Mouse (Mus musculus) activated CD4-positive, CD25-positive, alpha-beta regulatory T cell, adult 4 months (primary cell): Measurements from ENCODE around the gene Plxdc1. TPM values are rescaled to one million over a fixed set of nuclear protein-coding genes. Genes with fewer than 3 reads are reported as not detected.
A peak's percentile ranks its signal among the peaks of the same experiment; 100 is the strongest.

Experiments used
- ATAC-seq: one replicate; pipeline ENCODE4 v1.8.0; 2017
- polyA plus RNA-seq, 2 experiments: library from polyadenylated mRNA; unstranded; fragments of 100-300 nt; shearing (Covaris generic); gene quantifications; one replicate each; pipeline ENCODE4 v1.2.1; 2017

Plxdc1 gene
- 1 to 10 TPM; 5.8 to 6.4 TPM for polyA plus RNA-seq

DNA sequence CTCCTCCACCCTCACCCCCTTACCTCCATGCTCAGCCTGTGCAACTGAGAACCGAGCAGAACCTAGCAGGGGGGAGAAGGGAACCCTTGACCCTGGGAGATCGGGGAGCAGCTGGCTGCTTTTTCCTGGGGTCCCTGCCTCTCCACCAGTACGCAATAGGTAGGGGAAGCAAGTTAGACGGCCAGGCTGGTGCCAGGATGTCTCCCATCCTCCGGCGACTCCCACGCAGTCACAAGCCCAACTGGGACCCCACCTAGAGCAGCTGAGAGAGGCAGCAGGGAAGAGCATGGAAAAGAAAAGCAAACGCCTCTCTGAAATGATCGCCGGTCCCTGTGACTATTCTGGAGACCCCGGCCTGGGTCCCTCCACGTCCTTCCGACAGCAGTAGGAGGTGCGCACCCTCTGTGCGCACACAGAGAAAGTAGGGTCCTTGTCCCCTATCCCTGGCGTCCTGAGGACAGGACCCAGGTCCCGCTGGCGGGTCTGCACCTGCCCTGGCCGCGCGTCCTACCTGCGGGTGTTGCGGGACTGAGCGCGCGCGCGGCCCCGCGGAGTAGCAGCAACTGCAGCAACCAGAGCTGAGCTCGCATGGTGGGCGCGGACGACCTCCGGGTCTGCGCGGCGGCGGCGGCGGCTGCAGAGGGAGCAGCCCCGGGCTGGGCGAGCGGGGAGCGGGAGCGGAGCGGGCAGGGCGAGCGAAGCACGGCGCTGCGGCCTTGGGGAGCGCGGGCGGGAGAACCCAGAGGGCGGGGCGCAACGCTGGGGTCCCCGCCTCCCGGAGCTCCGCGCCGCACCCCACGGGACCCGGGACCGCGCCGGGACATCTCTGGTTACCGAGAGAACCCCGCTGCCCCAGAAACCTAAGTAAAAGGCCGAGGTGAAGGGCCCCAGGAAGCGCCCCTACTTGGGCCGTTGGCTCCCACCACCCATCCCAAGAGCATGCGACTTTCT lies at the start of gene Plxdc1:
Gene Plxdc1 (minus strand): TSS at position 718 of the 951 bp plus-strand sequence.
- no peak for ATAC-seq

DNA sequence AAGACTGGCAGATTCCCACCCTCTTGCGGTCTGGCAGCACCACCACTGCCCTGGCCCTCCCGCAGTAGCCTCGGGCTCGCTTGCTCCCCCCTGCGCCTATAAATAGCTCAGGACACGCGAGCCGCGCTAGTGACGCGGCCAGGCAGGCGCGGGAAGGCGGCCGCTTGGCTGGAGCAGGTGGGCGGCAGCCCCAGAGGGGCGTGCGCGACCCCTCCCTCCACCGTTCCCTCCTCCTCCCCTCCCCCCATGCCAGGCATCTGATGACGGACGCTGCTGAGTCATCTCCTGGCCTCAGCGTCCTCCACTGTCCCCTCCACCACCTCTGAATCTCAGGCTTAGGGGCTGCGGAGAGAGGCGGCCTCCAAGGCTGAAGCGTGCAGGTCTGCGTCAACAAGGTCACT lies 49.7 kb upstream of the Plxdc1 start:
- ATAC-seq = no peak

DNA sequence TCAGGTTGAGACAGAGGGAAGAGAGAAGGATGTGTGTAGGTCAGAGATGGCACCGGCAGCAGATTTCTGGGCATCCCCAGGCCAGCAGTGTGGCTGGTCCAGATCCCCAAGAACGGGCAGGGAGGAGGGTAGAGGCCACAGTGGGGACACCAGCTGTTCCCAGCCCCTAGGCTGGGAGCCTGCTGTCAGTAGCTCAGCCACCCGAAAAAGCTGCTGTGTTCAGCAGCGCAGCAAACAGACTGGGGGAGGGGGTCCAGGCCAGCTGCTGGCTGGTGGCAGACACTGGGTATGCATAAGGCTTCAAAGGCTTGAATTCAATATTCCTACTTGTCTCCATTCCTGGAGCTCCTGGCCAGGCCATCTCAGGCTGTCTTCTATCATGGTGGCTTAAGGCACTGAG lies 48.6 kb upstream of the Plxdc1 start:
- no peak for ATAC-seq

- ATAC-seq = no peak
Observed at GRCm38 (mm10) chr11:98034061-98034460, 47.8 kb upstream of the Plxdc1 start.

DNA sequence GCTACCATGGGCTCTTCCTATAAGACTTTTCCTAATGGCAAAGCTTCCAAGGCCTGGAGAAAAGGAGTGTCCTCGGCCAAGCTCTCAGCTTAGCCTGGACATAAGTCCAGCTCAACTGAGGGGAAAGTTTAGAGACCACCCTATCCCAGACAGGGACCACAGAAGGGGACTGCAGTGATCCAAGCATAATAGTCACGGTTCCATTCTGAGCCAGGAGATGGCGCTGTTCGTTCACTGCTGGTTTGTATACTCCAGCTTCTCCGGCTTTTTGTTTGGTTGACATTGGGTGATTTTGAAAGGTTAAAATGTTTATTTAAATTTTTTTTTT lies 45.2 kb upstream of the Plxdc1 start:
- no peak for ATAC-seq

DNA sequence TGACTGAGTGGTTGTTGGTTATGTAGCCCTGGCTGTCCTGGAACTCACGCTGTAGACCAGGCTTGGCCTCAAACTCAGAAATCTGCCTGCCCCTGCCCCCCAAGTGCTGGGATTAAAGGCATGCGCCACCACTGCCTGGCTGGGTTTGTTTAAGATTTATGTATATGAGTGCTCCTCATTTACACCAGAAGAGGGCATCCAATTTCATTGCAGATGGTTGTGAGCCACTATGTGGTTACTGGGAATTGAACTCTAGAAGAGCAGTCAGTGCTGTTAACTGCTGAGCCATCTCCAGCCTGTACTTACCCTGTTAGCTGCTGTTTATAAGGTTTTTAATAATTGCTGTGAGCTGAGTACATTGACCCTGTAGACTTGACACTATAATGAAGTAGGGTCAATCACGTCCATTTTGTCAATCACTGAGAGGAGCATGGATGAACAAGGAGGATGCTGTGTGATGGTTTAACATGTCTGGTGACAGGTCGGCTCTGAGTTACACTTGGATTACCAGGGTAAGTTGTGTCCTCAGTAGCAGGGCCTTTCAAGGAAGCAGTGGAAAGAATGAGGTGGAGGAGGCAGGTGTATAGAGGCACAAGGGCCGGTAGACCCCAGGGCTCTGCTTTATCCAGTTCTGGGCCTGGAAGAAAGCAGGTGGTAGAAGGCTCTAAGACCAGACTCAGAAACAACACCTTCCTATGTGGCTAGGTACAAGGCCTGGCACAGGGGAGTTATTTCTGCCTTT lies 44.6 kb upstream of the Plxdc1 start:
- no peak for ATAC-seq

DNA sequence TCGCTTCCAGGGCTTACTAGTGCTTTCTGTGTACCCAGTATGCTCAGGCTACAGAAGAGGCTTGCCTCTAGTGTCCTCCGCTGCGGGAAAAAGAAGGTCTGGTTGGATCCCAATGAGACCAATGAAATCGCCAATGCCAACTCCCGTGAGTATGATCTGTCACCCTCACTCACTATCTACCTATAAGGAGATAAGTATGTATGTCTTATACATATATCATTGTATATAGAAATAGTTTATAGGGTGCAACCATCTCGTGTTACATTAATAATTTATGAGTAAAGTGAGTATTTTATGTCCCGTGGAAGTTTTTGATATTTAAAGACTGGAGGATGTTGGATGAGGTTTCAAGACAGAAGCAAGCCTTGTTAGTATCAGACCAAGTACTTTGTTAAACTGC lies 41.5 kb upstream of the Plxdc1 start:
- no peak for ATAC-seq

DNA sequence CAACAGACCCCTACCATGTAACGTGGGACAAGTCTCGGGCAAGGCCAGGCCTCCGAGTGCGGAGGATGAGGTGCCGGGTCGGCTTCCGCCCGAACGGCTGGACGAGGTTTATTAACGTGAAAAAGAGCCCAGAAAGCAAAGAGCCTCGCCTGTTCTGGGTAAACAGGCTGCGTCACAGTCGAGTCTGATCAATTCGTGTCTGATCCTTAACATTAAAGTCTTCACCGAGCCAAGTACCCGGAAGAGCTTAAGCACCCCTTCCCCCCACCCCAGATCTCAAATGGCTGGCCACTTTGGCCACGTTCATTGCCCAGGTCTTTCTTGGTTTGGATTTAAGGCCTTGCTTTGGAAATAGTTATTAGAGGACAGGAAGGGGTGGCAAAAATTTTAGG lies 41.0 kb upstream of the Plxdc1 start:
- ATAC-seq = peak; percentile 19

- peak; percentile 72 for ATAC-seq
Observed at GRCm38 (mm10) chr11:98026570-98027296, 40.5 kb upstream of the Plxdc1 start, which contains the start of gene Rpl19. Gene Rpl19 (plus strand): TSS chr11:98026710.

DNA sequence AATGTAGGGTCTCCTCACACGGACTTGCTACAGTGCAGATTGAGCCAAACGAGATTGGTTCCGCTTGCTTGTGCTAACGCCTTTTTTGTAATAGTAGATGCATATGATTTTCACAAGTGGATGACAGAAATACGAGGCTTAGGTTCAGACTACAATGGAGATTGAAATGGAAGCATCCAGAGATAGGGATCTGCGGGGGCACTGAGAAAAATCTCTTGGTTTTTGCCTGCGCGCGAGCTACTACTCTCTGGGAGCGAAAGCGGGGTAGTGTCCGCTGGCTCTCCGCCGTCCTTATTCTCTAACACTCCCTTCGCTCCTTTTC lies 40.0 kb upstream of the Plxdc1 start:
- no peak for ATAC-seq

DNA sequence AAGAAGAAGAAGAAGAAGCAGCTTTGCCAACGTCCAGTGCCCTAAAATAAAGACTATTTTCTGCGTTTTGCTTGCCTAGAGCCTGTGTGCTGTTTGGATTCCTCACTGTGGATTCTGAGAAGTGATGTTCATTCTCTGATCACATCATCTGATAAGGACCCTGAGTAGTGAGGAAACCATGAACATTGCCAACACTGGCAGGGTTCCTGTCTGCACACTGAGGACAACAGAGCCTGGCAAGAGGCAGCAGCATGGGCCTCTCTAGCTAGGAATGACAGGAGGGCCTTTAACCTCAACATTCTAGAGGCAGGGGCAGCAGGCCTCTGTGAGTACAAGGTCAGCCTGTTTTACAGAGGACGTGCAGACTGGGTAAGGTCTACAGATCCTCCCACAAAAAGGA lies 38.3 kb upstream of the Plxdc1 start:
- no peak for ATAC-seq

GRCm38 (mm10) chr11:98022555-98023371 lies 36.5 kb upstream of the Plxdc1 start, which contains the start of gene Cacnb1:
Gene Cacnb1 (minus strand): TSS chr11:98023034.
- ATAC-seq = no peak

DNA sequence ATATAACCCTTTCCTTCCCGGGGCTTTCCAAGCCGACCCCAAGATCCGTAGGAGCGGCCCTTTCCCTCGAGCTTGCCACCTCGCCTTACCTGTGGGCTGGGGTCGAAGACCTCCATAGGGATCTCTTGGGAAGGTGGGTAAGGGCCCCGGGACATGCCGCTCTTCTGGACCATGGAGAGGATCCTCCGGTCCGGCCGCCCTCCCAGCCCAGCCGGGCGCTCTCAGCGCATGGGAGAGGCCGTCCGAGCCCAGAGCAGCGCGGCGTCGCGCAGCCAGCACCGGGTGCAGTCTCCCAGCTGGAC lies 36.0 kb upstream of the Plxdc1 start:
- ATAC-seq = no peak

- no peak for ATAC-seq
Observed at GRCm38 (mm10) chr11:98021565-98022252, 35.5 kb upstream of the Plxdc1 start.

GRCm38 (mm10) chr11:98021118-98021517 lies 34.9 kb upstream of the Plxdc1 start:
- ATAC-seq = no peak

DNA sequence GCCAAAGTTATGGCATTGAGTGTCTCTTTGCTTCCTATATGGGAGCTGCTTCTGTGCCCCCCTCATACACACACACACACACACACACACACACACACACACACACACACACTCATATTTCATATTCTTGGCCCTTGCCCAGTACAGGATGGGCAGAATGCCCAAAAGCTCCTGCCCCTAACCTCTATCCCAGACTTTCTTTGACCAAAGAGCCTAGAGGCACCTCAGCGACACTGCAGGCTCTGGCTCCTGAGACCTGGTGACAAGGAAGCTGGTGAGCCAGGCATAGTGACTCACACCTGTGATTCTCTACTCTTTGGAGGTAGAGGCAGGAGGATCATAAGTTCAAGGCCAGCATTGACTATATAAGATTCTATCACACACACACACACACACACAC lies 34.5 kb upstream of the Plxdc1 start:
- ATAC-seq = no peak

GRCm38 (mm10) chr11:98019883-98020610 lies 33.8 kb upstream of the Plxdc1 start:
- peak; percentile 71 for ATAC-seq

DNA sequence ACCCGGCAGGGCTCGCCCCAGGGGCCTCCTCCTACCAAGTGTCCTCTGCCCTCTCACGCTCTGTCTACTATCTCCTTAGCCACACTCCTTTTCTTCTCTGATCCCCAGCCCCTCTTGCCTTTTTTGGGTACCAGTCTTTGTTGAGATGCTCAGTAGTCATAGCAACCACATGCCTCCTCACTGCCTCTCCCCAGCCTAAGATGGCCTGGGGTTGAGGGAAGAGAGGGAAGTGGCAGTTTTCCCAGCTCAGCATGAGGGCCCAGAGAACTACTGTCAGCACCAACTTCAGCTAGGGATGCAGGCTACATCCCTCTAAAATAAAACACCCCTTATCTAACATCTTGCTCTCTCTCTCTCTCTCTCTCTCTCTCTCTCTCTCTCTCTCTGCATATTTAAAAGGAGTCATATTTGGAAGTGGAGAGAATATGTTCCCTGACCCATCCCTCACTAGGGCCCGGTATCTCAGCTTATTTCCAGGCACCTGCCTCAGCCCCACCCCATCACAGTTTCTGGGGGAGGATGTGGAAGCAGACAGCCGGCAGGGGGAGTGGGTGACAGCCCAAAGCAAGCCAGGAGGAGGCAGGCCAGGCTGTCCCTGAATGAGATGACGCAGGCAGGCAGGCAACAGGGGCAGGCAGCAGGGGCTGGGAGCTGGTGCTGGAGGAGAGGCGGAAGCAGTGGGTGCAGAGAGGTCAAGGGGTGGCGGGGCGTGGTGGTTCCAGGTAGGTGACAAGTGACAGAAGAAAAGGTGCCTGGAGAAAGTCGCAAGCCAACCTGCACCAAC lies 32.8 kb upstream of the Plxdc1 start:
- peak; percentile 53 for ATAC-seq

GRCm38 (mm10) chr11:98018222-98018621 lies 32.0 kb upstream of the Plxdc1 start:
- ATAC-seq = no peak

DNA sequence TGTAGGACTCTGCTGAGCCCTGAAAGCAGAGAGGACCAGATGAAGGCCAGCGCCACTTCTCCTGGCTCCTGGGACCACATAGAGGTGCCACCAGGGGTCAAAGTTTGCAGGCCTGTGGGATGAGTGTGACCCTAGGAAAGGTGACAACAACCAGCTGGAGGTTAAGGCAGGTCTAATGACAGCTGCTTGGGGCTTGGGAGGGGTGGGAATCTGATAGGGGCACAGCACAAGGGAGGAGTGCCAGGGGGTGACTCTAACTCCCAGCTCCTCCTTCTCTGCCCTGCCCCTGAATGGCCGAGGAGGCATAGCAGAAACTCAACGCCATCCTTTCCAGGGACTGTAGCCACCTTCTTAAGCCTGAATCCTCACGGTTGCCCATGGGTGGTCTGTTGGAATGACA lies 30.6 kb upstream of the Plxdc1 start:
- no peak for ATAC-seq
